Mouse (Mus musculus) layer of hippocampus, postnatal 14 days (tissue): ENCODE measurements around the gene Foxd4. TPM values are rescaled to one million over a fixed set of nuclear protein-coding genes. Genes with fewer than 3 reads are reported as not detected.

Experiments used
- DNase-seq, 2 experiments: peaks; one replicate each; pipeline ENCODE4 v3.0.0; 2021 to 2022; ENCODE audit warnings: low spot score in 2 of 2, mixed read lengths in 1 of 2
- long read RNA-seq, 2 experiments: library from polyadenylated mRNA; stranded (forward); transcript quantifications; one replicate each; pipeline ENCODE4 v2.0.0; 2021
- total RNA-seq, 2 experiments: library from RNA; stranded (reverse); gene quantifications; 2 replicates each; pipeline ENCODE4 v1.2.3; 2021

The Foxd4 gene
- total RNA-seq, result not detected
- long read RNA-seq, experiment 1, result 0 reads
- long read RNA-seq, experiment 2, result 0 reads

DNA sequence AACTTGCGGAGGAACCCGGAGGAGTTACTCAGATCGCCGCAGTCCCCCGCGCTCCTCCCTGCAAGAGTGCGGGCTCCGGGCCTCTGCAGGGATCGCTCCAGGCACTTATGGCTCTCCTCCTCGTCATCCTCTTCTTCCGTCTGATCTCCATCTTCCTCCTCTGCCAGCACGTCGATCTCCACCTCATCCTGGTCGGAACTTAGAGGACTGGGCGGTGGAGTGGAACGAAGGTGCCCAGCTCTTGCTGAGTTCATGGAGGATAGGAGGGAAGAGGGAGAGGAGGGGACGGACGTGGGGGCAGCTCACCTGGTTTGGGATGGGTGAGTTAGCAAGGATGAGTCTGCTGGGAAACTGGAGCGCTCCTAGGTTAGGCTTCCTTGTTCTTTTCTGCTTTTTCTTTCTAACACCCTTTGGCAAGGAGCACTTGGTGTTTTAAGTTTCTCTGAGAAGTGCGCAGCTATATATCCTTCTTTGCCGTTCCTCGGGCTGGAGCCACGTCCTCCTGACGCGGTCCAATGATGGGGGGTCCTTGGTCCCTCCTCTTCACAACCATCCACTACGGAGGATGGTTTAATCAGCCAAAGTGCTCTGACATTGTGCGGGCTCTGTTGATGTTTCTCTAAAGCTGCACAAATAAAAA, at the start of gene Foxd4:
Foxd4 (minus strand) TSS at position 617 of the 640 bp plus-strand sequence.
- no peak for DNase-seq

DNA sequence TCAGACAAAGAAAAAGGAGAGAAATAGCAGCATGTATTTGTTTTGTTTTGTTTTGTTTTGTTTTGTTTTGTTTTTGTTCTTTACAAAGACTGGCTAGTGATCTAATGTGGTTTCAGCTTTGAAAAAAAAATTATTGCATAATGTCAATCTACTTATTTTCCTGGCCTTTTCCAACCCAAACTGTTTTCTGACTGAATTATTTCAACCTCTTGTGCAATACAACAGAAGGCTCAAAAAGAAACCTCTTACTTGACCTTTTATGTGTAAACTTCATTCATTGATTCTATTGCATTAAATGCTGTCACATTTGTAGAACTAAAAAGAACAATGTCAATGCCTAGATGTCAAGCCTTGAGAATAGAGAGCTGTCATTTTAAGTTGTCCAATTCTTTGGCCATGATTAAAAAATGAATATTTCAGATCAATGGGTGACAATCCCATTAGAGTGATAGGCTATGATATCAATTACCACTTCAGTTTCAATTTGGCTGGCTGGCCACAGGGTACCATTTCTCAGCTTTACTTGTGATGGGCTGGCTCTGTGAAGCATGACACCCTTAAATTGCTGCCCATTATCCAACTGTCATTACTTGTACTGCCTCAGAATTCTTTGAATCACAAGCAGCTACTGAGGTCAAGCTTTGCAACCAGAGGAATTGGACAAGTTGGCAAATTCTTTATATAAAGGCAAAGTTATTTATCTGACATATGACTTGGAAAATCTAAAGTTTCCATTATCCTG, 44.7 kb upstream of the Foxd4 start:
- DNase-seq, result no peak

DNA sequence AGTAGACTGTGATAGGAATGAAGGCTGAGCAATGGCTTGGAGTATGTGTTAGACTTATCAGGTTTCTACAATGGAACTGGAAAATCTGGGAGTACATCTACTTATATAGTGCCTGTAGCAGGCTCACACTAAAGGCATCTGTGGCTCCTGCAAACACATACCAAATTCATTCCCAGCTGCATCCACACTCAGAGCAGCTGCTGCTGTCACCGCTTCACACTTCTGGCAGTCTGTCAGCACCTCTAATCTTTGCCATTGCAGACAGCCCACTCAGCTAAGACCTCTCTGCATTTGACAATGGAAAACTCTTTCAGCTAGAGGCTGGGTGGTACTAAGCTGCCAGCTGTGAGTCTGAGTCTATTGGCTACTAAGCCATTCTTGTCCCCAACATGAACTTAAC, 36.1 kb upstream of the Foxd4 start:
- DNase-seq, result no peak

DNA sequence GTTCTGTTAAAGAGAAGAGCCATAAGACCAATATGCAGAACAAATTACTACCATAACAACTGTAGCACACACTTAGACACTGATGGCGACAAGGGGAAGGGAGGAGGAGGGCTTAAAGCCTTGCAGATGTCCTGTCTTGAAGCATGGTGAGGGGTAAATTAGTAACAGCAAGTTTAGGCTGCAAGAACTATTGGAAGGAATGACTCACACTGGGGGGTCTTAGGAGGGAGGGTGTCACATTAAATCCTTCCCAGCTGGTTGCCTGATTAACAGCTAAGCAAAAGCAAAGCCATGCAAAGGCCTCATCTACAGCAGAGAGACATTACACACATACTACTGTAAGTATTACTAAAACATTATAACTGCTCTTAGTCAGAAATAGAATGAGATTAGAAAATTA, 28.0 kb upstream of the Foxd4 start:
- no peak for DNase-seq

DNA sequence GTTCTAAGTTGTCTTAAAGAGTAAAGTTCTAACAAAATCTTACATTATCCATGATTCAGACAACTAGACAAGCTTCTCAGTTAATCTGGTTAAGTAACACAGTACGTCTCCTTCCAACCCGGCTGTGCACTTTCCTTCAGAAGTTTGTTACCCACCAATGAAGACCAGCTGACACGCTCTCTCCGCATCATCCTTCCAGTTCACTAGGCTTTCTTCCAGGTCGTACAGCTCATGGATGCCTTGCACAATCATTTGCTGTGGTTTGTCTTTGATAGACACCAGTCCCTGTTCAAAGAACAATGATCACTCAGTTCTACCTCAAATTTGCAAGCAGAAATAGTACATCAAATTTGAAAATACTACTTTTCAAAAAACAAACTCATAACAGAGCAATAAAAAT, 19.9 kb upstream of the Foxd4 start:
- DNase-seq, result no peak

DNA sequence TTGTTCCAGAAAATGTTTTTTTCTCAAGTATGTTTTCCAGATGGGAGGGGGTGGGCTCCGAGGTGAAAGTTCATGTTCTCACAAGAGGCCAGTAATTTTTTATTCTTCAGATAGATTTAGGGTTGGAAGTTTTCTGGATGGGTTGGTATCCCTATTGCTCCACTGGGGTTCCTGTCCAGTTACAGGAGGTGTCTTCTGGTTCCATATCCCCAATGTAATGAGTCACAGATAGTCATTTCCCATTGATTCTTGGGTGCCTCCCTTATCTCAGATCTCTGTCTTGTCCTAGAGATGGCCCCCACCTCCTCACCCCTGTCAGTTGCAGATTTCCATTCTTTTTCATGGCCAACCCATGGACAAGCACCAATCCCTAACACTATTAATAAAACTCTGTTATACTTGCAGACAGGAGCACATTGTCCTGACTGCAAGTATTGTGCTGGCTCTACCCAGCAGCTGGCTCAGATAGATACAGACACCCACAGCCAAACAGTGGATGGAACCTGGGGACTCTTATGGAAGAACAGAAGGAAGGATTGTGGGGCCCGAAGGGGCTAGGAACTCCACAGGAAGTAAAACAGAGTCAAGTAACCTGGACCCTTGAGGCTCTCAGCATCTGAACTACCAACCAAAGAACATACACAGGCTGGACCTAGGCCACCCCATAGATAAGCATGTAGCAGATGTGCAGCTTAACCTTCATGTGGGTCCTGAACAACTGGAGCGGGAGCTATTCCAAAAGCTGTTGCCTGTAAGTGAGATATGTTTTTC, 7.6 kb upstream of the Foxd4 start:
- DNase-seq, result no peak

DNA sequence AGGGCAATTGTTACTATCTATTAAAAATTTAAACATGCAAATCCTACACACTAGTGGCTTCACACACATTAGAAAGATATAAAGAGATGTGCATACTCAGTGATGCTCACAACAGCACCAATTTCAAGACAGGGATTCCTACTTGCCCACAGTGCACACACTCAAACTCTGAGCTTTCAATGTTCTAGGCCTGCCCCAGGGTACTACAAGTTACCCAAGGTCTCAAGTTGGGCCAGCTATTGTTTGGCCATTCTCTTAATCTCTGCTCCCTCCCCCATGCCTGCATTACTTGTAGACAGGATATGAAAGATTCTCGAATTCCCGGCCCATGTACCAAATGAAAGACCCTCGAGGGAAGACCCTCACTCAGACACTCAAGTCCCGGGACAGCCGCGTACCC, 6.7 kb upstream of the Foxd4 start:
- no peak for DNase-seq

DNA sequence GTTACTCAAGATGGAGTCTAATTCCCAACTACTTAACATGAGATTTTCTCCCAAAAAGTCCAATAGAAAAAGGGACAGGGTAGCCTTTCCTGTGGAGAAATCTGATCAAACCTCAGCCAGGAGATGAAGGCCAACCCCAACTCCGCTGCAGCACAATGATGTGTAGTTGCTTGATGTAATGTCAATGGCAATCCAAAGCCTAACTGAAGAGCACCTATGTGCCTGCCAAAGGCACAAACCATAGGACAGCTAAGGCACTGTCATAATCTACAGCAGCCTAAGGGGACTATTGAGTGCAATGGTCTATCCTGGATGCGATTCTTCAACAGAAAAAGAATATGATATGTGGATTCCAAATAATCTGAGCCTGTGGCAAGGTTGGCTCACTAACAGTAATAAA, 1.8 kb upstream of the Foxd4 start:
- DNase-seq, result no peak

DNA sequence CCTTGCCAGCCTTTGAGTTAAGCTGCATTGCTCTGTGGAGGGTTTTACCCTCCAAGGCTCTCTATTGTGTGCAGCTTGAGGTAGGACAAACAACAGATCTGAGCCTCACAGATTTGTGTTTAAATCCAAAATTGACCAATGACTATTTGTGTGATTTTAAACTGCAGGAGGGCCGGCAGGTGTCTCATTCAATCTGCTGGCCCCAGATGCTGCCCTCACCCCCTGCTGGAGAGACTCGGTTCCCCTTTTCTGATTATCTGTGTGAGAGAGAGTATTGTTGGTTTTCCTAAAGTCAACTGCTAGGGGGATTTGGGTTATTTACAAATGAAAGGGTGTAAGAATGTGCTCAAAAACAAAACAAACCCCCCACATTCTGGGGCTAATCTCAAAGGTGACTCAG, 1.3 kb upstream of the Foxd4 start:
- no peak for DNase-seq

DNA sequence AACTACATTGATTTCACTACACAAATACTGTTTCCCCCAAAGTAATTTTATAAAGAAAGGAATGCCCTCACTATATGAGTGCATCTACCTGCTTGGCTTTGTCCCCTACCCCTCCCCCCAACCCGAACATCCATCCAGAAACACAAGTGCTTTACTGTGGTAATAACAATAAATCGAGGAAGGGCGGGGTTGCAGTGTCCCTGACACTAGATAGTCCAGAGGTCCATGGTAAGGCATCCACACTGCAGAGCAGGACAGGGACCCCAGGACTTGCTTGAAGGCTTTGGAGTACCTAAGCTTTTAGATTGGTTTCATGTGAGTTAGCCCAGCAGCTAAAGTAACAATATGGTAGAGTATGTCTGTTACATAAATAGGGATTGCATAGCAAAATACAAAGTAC, 669 bp upstream of the Foxd4 start:
- no peak for DNase-seq

DNA sequence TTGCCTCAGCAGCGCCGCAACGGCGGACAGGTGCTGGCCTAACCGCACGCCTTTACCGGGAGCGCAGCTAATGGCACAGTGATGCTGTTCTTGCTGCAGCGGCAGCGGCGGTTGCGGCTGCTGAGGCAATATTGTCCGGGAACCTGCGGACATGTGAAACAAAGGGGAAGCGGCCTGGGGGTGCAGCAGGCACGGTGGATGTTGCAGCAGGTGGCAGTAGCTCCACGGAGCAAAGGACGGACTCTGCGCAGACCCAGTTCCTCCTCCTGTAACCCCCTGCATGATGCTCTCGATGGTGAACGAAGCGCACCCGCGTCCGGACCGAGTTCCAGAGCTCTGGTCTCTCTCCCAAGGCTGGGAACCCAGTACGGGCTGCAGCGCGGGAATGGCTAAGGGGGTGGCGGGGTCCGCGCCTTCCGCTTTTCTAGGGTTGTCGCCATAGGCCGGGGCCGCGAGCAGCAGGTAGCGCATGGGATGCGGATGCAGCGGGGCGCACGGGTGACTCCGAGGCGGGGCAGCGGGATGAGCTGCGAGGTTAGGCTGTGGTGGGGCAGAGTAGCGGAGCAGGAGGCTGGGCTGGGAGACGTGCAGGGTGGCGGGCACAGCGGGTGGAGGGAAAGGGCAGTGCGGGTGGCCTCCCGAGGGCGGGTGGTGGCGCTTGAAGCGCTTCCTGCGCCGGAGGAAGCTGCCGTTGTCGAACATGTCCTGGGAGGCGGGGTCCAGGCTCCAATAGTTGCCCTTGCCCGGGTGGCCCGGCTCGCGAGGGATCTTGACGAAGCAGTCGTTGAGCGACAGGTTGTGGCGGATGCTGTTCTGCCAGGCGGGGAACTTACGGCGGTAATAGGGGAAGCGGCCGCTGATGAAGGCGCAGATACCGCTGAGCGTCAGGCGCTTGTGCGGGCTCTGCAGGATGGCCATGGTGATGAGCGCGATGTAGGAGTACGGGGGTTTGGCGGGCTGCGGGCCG, 1.1 kb downstream of the Foxd4 start:
- DNase-seq, result no peak

DNA sequence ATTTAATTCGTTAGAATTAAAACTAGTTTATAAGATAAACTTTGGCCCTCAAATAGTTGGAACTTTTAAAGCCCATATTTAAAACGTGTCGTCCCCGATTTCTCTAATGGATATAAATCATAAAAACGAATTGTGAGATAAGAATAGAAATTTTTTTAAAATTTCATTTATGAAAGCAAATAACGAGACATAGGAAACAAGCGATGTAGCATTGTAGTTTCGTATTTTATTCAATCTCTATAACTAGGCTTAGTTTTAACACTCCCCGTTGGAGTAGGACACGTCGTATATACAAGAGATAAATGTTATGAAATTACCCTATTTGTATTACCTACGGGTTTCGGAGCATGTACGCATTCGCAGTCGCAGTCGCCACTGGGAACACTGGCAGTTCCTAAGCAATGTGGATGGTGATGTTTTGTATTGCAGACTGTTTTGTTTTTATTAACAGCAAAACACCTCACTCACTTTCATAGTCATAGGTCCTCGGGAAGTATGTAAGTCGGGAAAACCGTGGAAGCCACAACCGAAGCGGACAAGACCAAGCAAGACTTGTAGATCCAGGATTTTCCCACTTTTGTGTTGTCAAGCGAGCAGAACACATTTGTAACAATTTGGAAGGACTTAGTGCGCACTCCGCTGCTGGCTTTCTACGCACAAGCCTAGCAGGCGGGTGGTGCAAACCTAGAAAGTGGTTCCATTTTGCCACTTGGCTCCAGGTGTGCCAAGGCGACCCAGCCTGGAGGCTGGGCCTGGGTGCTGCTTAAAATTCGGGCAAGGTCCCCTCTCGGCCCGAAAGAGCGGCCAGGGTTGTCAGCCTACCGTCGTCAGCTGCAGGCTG, 2.0 kb downstream of the Foxd4 start:
- peak; percentile 15 to 39 for DNase-seq

DNA sequence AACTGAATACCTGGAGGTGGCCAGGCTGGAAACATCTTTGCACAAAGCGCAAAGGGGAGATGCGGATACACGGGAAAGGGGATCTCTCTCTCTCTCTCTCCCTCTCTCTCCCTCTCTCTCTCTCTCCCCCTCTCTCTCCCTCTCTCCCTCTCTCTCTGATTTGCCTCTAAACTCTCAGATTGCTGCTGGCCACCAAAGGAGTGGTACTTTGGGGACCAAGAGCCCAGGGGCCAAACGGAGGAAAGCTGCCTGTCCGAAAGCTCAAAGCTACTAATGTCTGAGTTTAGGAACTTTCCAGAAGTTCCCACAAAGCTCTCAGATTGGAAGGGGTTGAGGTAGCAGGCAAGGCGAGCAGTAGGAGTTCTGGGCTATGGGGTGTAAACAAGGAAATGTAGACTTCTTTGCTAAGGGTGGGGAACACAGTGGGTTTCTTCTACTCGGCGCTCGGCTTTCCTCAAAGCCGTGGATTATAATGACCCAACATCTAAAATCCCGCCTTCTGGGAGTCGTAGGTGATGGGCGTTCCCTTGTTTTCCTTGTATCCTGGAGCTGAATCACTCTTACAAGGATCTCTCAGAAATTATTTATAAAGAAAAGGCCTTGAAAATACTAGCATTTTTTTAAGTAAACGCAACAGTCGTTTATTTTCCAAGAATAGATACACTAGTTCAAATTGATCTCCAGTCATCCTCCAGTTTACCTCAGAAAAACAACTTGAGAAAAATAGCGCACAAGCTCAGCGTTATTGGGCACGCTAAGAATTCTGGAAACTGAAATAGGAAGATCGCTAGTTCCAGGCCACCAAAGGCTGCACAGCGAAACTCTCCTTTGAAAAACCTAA, 2.9 kb downstream of the Foxd4 start:
- DNase-seq, result no peak

DNA sequence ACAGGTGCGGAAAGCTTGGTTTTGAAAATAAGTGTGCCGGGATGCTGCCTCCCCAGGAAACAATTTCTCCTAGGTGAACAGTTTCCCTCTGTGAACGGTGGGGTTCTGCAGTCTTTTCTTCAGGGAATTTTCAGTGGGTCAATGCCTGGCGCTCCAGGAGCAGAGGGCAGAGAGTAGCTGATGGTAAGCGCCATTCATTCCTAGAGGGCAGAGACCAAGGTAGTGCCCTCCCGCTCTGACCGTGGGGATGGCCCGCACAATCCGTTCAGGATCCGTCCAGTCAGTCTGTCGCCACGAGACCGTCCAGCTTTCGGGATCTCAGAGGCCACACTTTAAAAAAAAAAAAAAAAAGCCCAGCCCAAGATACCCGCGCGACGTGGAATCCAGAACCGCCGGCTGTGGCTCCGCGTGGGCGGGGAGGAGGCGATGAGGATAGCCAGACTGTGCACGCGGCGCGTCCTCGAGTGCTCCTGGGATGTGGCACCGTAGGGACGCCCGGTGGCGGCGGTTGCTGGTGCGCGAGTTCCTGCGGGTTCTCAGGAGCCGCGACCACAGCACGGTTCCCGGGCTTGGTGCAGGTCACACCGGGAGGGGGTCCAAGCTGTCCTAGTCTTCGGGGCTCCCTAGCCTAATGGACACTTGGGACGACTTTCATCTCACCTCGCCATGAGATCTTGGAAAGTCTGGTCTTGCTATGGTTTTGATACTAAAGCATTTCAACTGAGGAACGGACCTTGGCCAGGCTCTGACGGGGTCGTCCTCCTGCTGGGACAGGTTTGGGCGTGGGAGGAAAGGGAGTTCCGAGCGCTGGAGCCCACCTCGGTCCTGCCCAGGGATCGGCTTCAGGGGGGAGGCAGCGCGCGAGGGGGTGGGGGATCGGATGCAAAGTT, 3.7 kb downstream of the Foxd4 start:
- DNase-seq, result no peak

DNA sequence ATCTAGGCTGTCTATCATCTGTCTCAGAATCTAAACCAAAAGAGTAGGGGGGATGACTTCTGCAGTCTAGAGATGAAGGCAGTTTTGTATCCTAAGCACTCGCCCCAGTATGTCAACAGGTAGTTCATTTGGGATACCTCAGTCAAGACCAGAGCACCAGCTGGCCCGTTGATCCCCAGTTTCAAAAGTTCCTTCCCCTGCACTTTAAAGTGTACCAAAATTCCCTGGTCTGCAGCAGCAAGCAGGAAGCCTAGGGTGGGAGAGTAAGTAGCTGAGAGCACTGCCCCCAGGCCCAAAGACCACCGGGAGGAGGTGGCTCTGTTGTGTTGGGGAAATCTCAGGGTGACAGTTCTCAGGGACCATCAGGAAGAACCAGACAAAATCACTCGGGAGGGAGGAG, 4.5 kb downstream of the Foxd4 start:
- DNase-seq, result no peak

DNA sequence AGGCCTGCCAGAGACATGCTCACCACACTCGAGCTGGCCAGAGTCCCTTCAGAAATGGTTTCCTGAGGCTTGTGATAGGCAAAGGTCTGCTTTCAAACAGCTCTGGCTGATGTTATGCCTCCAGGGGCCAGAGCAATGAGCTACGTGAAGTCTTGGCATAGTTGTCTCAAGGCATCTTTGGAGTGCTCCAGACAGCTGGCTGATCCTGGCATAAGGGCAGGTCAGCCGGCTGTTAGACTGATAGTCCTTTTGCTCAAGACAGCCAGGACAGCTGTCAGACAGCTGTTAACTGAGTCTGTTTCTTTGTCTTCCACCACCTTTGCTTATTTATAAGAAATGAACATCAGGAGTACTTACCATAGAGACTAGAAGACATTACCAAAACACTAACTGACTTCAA, 14.1 kb downstream of the Foxd4 start:
- no peak for DNase-seq

DNA sequence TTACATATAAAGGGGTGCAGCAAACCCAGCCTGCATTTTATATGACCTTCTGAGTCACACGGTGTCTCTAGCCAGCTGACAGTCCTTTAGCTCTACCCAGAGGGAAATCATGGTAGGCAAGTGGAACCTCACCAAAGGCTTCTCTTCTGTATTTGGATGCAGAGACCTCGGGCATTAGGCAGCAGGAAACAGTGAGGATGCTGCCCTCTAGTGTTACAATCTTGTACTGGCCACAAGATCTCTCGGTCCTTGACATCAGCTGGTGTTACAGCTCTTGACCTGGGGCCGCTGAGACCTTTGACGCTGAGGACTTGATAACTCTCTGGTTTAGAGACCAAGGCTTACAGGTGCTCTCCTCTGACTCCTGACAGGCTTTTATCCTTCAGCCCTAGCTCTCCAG, 15.5 kb downstream of the Foxd4 start:
- DNase-seq, result peak; percentile 29 to 60

DNA sequence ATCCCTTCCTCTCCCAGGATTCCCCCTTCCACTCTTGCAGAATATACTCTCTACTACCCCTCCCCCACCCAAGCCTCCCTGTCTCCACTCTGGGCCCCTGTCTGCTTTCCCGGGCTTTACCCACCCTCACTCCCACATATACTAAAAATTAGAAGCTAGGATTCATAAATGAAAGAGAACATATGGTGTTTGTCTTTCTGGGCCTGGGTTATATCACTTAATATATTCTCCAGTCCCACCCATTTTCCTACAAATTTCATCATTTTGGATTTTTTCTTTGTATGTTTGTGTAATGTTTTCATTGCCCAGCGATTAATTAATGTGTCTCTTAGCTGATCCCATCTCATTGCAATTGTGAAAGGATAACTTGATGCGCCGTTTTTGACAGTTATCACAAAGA, 19.8 kb downstream of the Foxd4 start:
- no peak for DNase-seq
